Mouse (Mus musculus) MEL (cell line): Measurements from ENCODE around the gene Rbm25. TPM values are rescaled to one million over a fixed set of nuclear protein-coding genes. Genes with fewer than 3 reads are reported as not detected.

Experiments
- DNase-seq: peaks from one replicate; pipeline ENCODE4 v3.0.0; 2011; ENCODE audit warnings: low read depth, low spot score
- H3K27ac ChIP-seq: 2 replicates; pipeline ENCODE4 v1.5.1; 2012; ENCODE audit warnings: low read depth, mild to moderate bottlenecking, control low read depth, low read length, moderate library complexity; ENCODE audit not compliant: control insufficient read depth
- H3K27me3 ChIP-seq, 2 experiments: fragments of 150-350 bp in 1 of 2; sonication (generic) in 1 of 2; 2 replicates each; pipeline ENCODE4 v1.6.1; 2012; ENCODE audit warnings: low read length in 2 of 2, mild to moderate bottlenecking in 2 of 2, improper control_type of control experiment in 1 of 2, moderate library complexity in 1 of 2; ENCODE audit not compliant: insufficient read depth in 2 of 2, control insufficient read depth in 1 of 2
- H3K36me3 ChIP-seq, 2 experiments: 2 replicates each; pipeline ENCODE4 v1.6.1; 2012 to 2014; ENCODE audit warnings: low read length in 2 of 2, improper control_type of control experiment in 1 of 2, inconsistent platforms in 1 of 2, mild to moderate bottlenecking in 1 of 2; ENCODE audit not compliant: insufficient read depth in 2 of 2, control insufficient read depth in 1 of 2
- H3K4me1 ChIP-seq, 2 experiments: fragments of 150-350 bp in 1 of 2; sonication (generic) in 1 of 2; 2 replicates each; pipeline ENCODE4 v1.6.1; 2012; ENCODE audit warnings: low read length in 2 of 2, improper control_type of control experiment in 1 of 2, mild to moderate bottlenecking in 1 of 2; ENCODE audit not compliant: insufficient read depth in 2 of 2, control insufficient read depth in 1 of 2
- H3K4me3 ChIP-seq, 2 experiments: fragments of 150-350 bp in 1 of 2; sonication (generic) in 1 of 2; 2 replicates each; pipeline ENCODE4 v1.5.1; 2012; ENCODE audit warnings: low read depth in 2 of 2, low read length in 2 of 2, mild to moderate bottlenecking in 2 of 2, moderate library complexity in 2 of 2, control low read depth in 1 of 2, improper control_type of control experiment in 1 of 2; ENCODE audit not compliant: control insufficient read depth in 1 of 2, insufficient read depth in 1 of 2
- H3K79me2 ChIP-seq: 2 replicates; pipeline ENCODE4 v1.6.1; 2012; ENCODE audit warnings: mild to moderate bottlenecking, low read length, moderate library complexity; ENCODE audit not compliant: control insufficient read depth, poor library complexity, insufficient read depth
- H3K9ac ChIP-seq: 2 replicates; pipeline ENCODE4 v1.6.1; 2012; ENCODE audit warnings: low read depth, mild to moderate bottlenecking, control low read depth, low read length, moderate library complexity; ENCODE audit not compliant: control insufficient read depth, poor library complexity, severe bottlenecking
- H3K9me3 ChIP-seq: fragments of 150-350 bp; sonication (generic); replicated peaks from 2 replicates; pipeline ENCODE4 v1.6.1; 2012; ENCODE audit warnings: mild to moderate bottlenecking, low read length, improper control_type of control experiment, moderate library complexity; ENCODE audit not compliant: insufficient read depth
- CHD1 ChIP-seq: IDR thresholded peaks from 2 replicates; pipeline ENCODE4 v1.6.1; 2012; ENCODE audit warnings: low read depth, mild to moderate bottlenecking, inconsistent platforms, low read length, improper control_type of control experiment
- CTCF ChIP-seq, 3 experiments: IDR thresholded peaks in 2 of 3; conservative IDR thresholded peaks in 1 of 3; 2 replicates each; pipeline ENCODE4 v1.5.1; 2011 to 2012; ENCODE audit warnings: low read length in 3 of 3, low read depth in 2 of 3, mild to moderate bottlenecking in 2 of 3, improper control_type of control experiment in 1 of 3, inconsistent platforms in 1 of 3, mixed read lengths in 1 of 3, moderate library complexity in 1 of 3; ENCODE audit not compliant: control insufficient read depth in 1 of 3, insufficient read depth in 1 of 3, poor library complexity in 1 of 3, severe bottlenecking in 1 of 3
- ELF1 ChIP-seq: IDR thresholded peaks from 2 replicates; pipeline ENCODE4 v1.6.1; 2014; ENCODE audit warnings: low read depth, mild to moderate bottlenecking, inconsistent platforms, low read length, improper control_type of control experiment, moderate library complexity
- ETS1 ChIP-seq: IDR thresholded peaks from 2 replicates; pipeline ENCODE4 v1.6.1; 2012; ENCODE audit warnings: low read depth, mild to moderate bottlenecking, inconsistent platforms, low read length, improper control_type of control experiment, moderate library complexity
- HCFC1 ChIP-seq: IDR thresholded peaks from 2 replicates; pipeline ENCODE4 v1.6.1; 2012; ENCODE audit warnings: low read depth, mild to moderate bottlenecking, inconsistent platforms, low read length, improper control_type of control experiment, moderate library complexity
- JUND ChIP-seq: IDR thresholded peaks from 2 replicates; pipeline ENCODE4 v1.6.1; 2011; ENCODE audit warnings: low read depth, mild to moderate bottlenecking, improper control_type of control experiment, low read length
- KAT2A ChIP-seq: conservative IDR thresholded peaks from 2 replicates; pipeline ENCODE4 v1.6.1; 2012; ENCODE audit warnings: low read depth, low read length, improper control_type of control experiment, inconsistent platforms
- MAX ChIP-seq: IDR thresholded peaks from 2 replicates; pipeline ENCODE4 v1.6.1; 2011; ENCODE audit warnings: low read length, improper control_type of control experiment
- MXI1 ChIP-seq: IDR thresholded peaks from 2 replicates; pipeline ENCODE4 v1.6.1; 2011; ENCODE audit warnings: mild to moderate bottlenecking, low read depth, low read length, improper control_type of control experiment
- MYC ChIP-seq: IDR thresholded peaks from 2 replicates; pipeline ENCODE4 v1.6.1; 2011; ENCODE audit warnings: low read depth, mild to moderate bottlenecking, low read length, improper control_type of control experiment, moderate library complexity
- NELFE ChIP-seq: IDR thresholded peaks from 2 replicates; pipeline ENCODE4 v1.6.1; 2011; ENCODE audit warnings: low read depth, low read length, improper control_type of control experiment
- NRF1 ChIP-seq: IDR thresholded peaks from 2 replicates; pipeline ENCODE4 v1.6.1; 2014; ENCODE audit warnings: low read depth, mild to moderate bottlenecking, inconsistent platforms, low read length, improper control_type of control experiment, moderate library complexity; ENCODE audit not compliant: poor library complexity, insufficient read depth, severe bottlenecking
- POLR2A ChIP-seq, 2 experiments: IDR thresholded peaks; 2 replicates each; pipeline ENCODE4 v1.6.1; 2011 to 2012; ENCODE audit warnings: low read length in 2 of 2, mild to moderate bottlenecking in 2 of 2, control low read depth in 1 of 2, improper control_type of control experiment in 1 of 2, low read depth in 1 of 2, moderate library complexity in 1 of 2; ENCODE audit not compliant: control insufficient read depth in 1 of 2, insufficient read depth in 1 of 2, poor library complexity in 1 of 2
- POLR2AphosphoS2 ChIP-seq: IDR thresholded peaks from 2 replicates; pipeline ENCODE4 v1.6.1; 2011; ENCODE audit warnings: low read length, improper control_type of control experiment
- SIN3A ChIP-seq: IDR thresholded peaks from 2 replicates; pipeline ENCODE4 v1.6.1; 2012; ENCODE audit warnings: low read length, improper control_type of control experiment, inconsistent platforms
- TBP ChIP-seq: IDR thresholded peaks from 2 replicates; pipeline ENCODE4 v1.8.0; 2011; ENCODE audit warnings: low read depth, low read length, improper control_type of control experiment
- TCF12 ChIP-seq: IDR thresholded peaks from 2 replicates; pipeline ENCODE4 v1.6.1; 2014; ENCODE audit warnings: low read depth, mild to moderate bottlenecking, inconsistent platforms, low read length, improper control_type of control experiment, moderate library complexity
- UBTF ChIP-seq: IDR thresholded peaks from 2 replicates; pipeline ENCODE4 v1.6.1; 2012; ENCODE audit warnings: low read depth, mild to moderate bottlenecking, inconsistent platforms, low read length, improper control_type of control experiment, moderate library complexity, borderline replicate concordance; ENCODE audit not compliant: insufficient read depth
- ZKSCAN1 ChIP-seq: IDR thresholded peaks from 2 replicates; pipeline ENCODE4 v1.6.1; 2012; ENCODE audit warnings: low read depth, mild to moderate bottlenecking, inconsistent platforms, low read length, improper control_type of control experiment, moderate library complexity
- ZNF384 ChIP-seq: IDR thresholded peaks from 2 replicates; pipeline ENCODE4 v1.6.1; 2012; ENCODE audit warnings: low read depth, mild to moderate bottlenecking, inconsistent platforms, low read length, improper control_type of control experiment
- polyA plus RNA-seq, 2 experiments: library from polyadenylated mRNA; stranded (reverse) in 1 of 2; unstranded in 1 of 2; fragments of >175 nt in 1 of 2; fragments of >200 nt in 1 of 2; gene quantifications; 2 replicates each; pipeline versions ENCODE4 v1.2.1 to v1.2.4; 2012; ENCODE audit warnings: low replicate concordance in 2 of 2, low read depth in 1 of 2; ENCODE audit not compliant: insufficient read length in 2 of 2, insufficient read depth in 1 of 2, missing spikeins in 1 of 2
- total RNA-seq: library from RNA; depleted of rRNA; stranded (reverse); fragments of 300-350 nt; gene quantifications from 2 replicates; pipeline ENCODE4 v1.2.3, GENCODE M21; 2012

Rbm25 gene
- total and polyA plus RNA-seq, 3 experiments, result 77.3 to 375 (median 124) TPM

GRCm38 (mm10) chr12:83689087-83689432 is 58.0 kb downstream of the Rbm25 start:
- H3K27me3 ChIP-seq, result no peaks in the 10 kb centered on the region
- no peak for DNase-seq
- no peaks in the 10 kb centered on the region for H3K9me3 ChIP-seq
- TF ChIP-seq TCF12 (no peak), MXI1 (peak; percentile 18; the same call in 1 of the 2 replicates), MAX (no peak), NELFE (no peak), MYC (peak; percentile 14; the same call in 1 of the 2 replicates), ELF1 (peak; percentile 56; the same call in 1 of the 2 replicates), JUND (no peak), CHD1 (no peak), SIN3A (peak; percentile 83), UBTF (no peak)
- H3K36me3 ChIP-seq, result peaks cover 0 to 20% of the 10 kb centered on the region in 2 experiments; a peak in 2 of 4 replicates
- peak overlapping the region; percentile 69 for H3K27ac ChIP-seq
- H3K4me1 ChIP-seq, result peaks cover 4% of the 10 kb centered on the region in 2 experiments; a peak in 2 of 4 replicates
- H3K9ac ChIP-seq, result peak overlapping the region; percentile 94
- H3K79me2 ChIP-seq, result peaks cover 43% of the 10 kb centered on the region
- H3K4me3 ChIP-seq, result peak overlapping the region; percentile 86 to 88

DNA sequence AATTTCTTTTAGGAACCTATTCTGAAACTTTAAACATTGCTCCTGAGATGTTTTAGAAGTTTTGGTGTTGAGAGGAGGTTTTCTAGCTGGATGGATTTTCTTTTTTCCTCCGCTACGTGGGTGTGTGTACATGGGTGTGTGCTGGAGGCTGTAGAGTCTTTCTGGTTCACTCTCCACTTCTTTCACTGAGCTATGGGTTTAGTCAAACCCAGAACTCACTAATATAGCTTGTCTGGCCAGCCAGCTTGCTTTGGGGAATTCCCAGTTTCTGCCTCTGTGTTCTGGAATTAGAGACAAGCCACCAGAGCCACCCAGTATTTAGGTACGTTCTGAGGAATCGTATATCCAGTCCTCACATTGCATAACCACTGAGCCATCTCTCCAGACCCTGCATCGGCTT is 63.0 kb downstream of the Rbm25 start:
- H3K27me3 ChIP-seq, result no peaks in the 10 kb centered on the region
- no peak overlapping the region for H3K9ac ChIP-seq
- peaks cover 70% of the 10 kb centered on the region for H3K79me2 ChIP-seq
- no peak for DNase-seq
- H3K4me1 ChIP-seq, result no peaks in the 10 kb centered on the region; a peak in 1 of 4 replicates
- TF ChIP-seq TBP, result no peak
- no peak for TF ChIP-seq POLR2AphosphoS2
- TF ChIP-seq ZNF384, result no peak
- no peak for TF ChIP-seq CHD1
- TF ChIP-seq HCFC1, result no peak
- no peak for TF ChIP-seq ETS1
- no peak for TF ChIP-seq TCF12
- no peak for TF ChIP-seq NRF1
- TF ChIP-seq ZKSCAN1, result no peak
- no peak for TF ChIP-seq MYC
- no peak for TF ChIP-seq POLR2A (IDR thresholded peaks at IDR 0.05; ENCODE audit: control insufficient read depth in 1 of 2, insufficient read depth in 1 of 2, low read depth in 1 of 2, low read length in 2 of 2, poor library complexity in 1 of 2)
- no peak for TF ChIP-seq KAT2A
- no peak for TF ChIP-seq CTCF (IDR thresholded peaks at IDR 0.05 in 2 of 3, conservative IDR thresholded peaks at IDR 0.05 in 1 of 3; ENCODE audit: control insufficient read depth in 1 of 3, insufficient read depth in 1 of 3, low read depth in 2 of 3, low read length in 3 of 3, poor library complexity in 1 of 3, severe bottlenecking in 1 of 3)
- TF ChIP-seq, all 39 proteins: peak for 0
- Histone ChIP-seq H3K4me3 (no peak overlapping the region), H3K27ac (no peak overlapping the region), H3K36me3 (peaks cover 0 to 4% of the 10 kb centered on the region in 2 experiments; a peak in 2 of 4 replicates), H3K9me3 (no peaks in the 10 kb centered on the region)
